ENCODE assay signal across 28 mouse cellular contexts in genomic region chr8:9025378-9025777, GRCm38 (mm10).
"Had no signal": no experiment of that assay in that cellular context is flagged by ENCODE, and none has a peak within 500 bp of the region (broad histone marks: within the 10 kb centered on the region; RNA-seq: fewer than 3 reads in every experiment).

No protein-coding gene starts in this region.

- H3K4me1 ChIP-seq: heart, embryonic 15.5 days; hindbrain, embryonic 10.5 days; hindbrain, embryonic 12.5 days; liver, embryonic 13.5 days; liver, embryonic 15.5 days had no signal

- H3K27me3 ChIP-seq: heart, embryonic 13.5 days; heart, embryonic 15.5 days; hindbrain, embryonic 12.5 days; limb, embryonic 12.5 days; liver, embryonic 13.5 days; liver, embryonic 15.5 days had no signal

- DNase-seq: gastrocnemius, adult 2 months; gastrocnemius, postnatal 10 days; gastrocnemius, postnatal 25 days; heart, adult 2 months; heart, postnatal 14 days; heart, postnatal 36 days; kidney, adult 18-20 months; kidney, adult 8-10 months; kidney, postnatal 25 days; kidney, postnatal 4 days; liver; liver, embryonic 13.5 days had no signal

- H3K36me3 ChIP-seq: heart, embryonic 13.5 days; heart, embryonic 15.5 days; hindbrain, embryonic 10.5 days; hindbrain, embryonic 12.5 days; limb, embryonic 10.5 days; limb, embryonic 12.5 days; liver, embryonic 13.5 days; liver, embryonic 15.5 days had no signal

- H3K4me2 ChIP-seq: heart, embryonic 11.5 days; heart, embryonic 13.5 days; heart, embryonic 15.5 days; hindbrain, embryonic 12.5 days; hindbrain, embryonic 14.5 days; limb, embryonic 12.5 days; liver, embryonic 11.5 days; liver, embryonic 13.5 days; liver, embryonic 15.5 days had no signal

- ATAC-seq: forebrain, embryonic 16.5 days; hindbrain, embryonic 16.5 days; inflammation-experienced regulatory T-cells, adult 6 months had no signal

- H3K9ac ChIP-seq: heart, embryonic 13.5 days; heart, embryonic 15.5 days; hindbrain, embryonic 12.5 days; hindbrain, embryonic 14.5 days; limb, embryonic 12.5 days; liver, embryonic 13.5 days; liver, embryonic 15.5 days had no signal

- H3K9me3 ChIP-seq: heart, embryonic 13.5 days; heart, embryonic 15.5 days; hindbrain, embryonic 10.5 days; hindbrain, embryonic 12.5 days; limb, embryonic 10.5 days; limb, embryonic 12.5 days; liver, embryonic 13.5 days; liver, embryonic 15.5 days had no signal

- H3K4me3 ChIP-seq: gastrocnemius, adult 2 months; heart, adult 2 months; heart, embryonic 13.5 days; heart, embryonic 15.5 days; hindbrain, embryonic 10.5 days; hindbrain, embryonic 12.5 days; layer of hippocampus, adult 2 months; left cerebral cortex, adult 2 months; limb, embryonic 10.5 days; limb, embryonic 12.5 days; liver, embryonic 13.5 days; liver, embryonic 15.5 days had no signal

- H3K27ac ChIP-seq: gastrocnemius, adult 2 months; heart, adult 2 months; heart, embryonic 13.5 days; heart, embryonic 15.5 days; hindbrain, embryonic 10.5 days; hindbrain, embryonic 12.5 days; hindbrain, embryonic 14.5 days; kidney, postnatal 0 days; layer of hippocampus, adult 2 months; left cerebral cortex, adult 2 months; limb, embryonic 10.5 days; limb, embryonic 12.5 days; liver, embryonic 13.5 days; liver, embryonic 15.5 days had no signal
